Mouse (Mus musculus) embryonic facial prominence, embryonic 12.5 days (tissue): ENCODE measurements at regions not wholly inside any gene's neighbourhood (a gene's known extent, or its start where the extent isn't known, plus 50 kb on each side); places are given as distances from the start of the nearest gene placed in this dataset.

Experiments used
- ATAC-seq: fragments of 200-750 bp; cut with Nextera tagmentation; 2 replicates; pipeline ENCODE4 v1.8.0; 2017; ENCODE audit not compliant: insufficient number of reproducible peaks, insufficient read depth, low FRiP score, low TSS enrichment
- H3K27ac ChIP-seq: fragments of 300-500 bp; sonication (generic); 2 replicates; pipeline ENCODE4 v1.5.1; 2016; ENCODE audit warnings: mild to moderate bottlenecking
- H3K27me3 ChIP-seq: fragments of 300-500 bp; sonication (generic); 2 replicates; pipeline ENCODE4 v1.6.1; 2016; ENCODE audit warnings: mild to moderate bottlenecking, moderate library complexity
- H3K36me3 ChIP-seq: fragments of 300-500 bp; sonication (generic); 2 replicates; pipeline ENCODE4 v1.6.1; 2016; ENCODE audit warnings: mild to moderate bottlenecking
- H3K4me1 ChIP-seq: fragments of 300-500 bp; sonication (generic); 2 replicates; pipeline ENCODE4 v1.6.1; 2016
- H3K4me2 ChIP-seq: fragments of 300-500 bp; sonication (generic); replicated peaks from 2 replicates; pipeline ENCODE4 v1.6.1; 2016; ENCODE audit warnings: mild to moderate bottlenecking, moderate library complexity
- H3K4me3 ChIP-seq: fragments of 300-500 bp; sonication (generic); 2 replicates; pipeline ENCODE4 v1.5.1; 2016; ENCODE audit warnings: mild to moderate bottlenecking
- H3K9ac ChIP-seq: fragments of 300-500 bp; sonication (generic); 2 replicates; pipeline ENCODE4 v1.6.1; 2016; ENCODE audit warnings: mild to moderate bottlenecking, moderate library complexity
- H3K9me3 ChIP-seq: fragments of 300-500 bp; sonication (generic); 2 replicates; pipeline ENCODE4 v1.6.1; 2016; ENCODE audit warnings: mild to moderate bottlenecking, moderate library complexity
- WGBS: fragments of 180-500 bp; shearing (Covaris S2); methylation state at CpG from one replicate; pipeline ENCODE4 v1.1.7; 2016; 5-methylcytosine and 5-hydroxymethylcytosine counted together

DNA sequence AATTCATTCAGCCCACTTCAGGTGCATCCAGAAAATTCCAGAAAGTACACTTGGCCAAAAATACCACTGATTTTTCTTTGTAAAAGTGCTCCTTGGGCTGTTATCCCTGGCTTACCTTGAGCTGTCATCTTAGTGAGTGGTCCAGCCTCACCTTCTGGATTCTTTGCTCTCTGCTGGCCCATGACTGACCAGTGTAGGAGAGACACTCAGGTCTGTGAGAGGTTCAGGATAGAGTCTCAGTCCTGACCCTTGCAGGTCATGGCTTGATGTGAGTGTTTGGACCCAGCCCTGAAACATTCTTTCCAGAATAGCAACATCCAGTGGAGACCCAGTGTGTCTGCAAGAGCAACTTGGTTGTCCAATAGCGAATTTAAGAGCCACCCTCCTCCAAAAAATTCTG lies 182.0 kb downstream of the Irx2 start:
- H3K9ac ChIP-seq, result no peak overlapping the region
- H3K27me3 ChIP-seq, result peaks cover 13% of the 10 kb centered on the region
- H3K36me3 ChIP-seq, result no peaks in the 10 kb centered on the region
- H3K27ac ChIP-seq, result no peak overlapping the region
- no peak overlapping the region for H3K4me2 ChIP-seq
- no peak for ATAC-seq
- H3K4me3 ChIP-seq, result no peak overlapping the region
- H3K4me1 ChIP-seq, result no peaks in the 10 kb centered on the region
- WGBS, result 86% methylated on average over 1 of the region's 1 CpGs
- no peaks in the 10 kb centered on the region for H3K9me3 ChIP-seq

DNA sequence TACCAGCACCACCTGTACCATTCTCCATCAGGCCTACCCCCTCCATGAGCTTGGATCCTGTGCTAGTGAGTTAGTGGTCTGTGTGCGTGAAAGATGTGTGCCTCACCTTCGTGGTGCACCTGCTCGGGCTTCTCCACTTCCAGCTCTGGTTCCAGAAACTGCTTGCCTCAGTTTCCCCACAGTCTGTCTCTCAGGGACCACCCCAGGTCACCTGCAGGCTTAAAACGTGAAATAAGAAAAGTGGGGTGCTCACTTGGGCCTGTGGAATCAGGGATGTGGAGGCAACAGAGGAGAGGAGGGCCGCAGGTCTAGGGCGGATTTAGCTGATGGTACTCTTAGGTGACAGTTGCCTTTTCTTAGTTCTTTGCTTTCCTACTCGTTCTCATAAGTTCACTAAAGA lies 186.0 kb downstream of the Irx2 start:
- no peak for ATAC-seq
- no peaks in the 10 kb centered on the region for H3K4me1 ChIP-seq
- H3K36me3 ChIP-seq, result no peaks in the 10 kb centered on the region
- H3K27me3 ChIP-seq, result peaks cover 41% of the 10 kb centered on the region
- no peaks in the 10 kb centered on the region for H3K9me3 ChIP-seq
- H3K9ac ChIP-seq, result no peak overlapping the region
- no peak overlapping the region for H3K27ac ChIP-seq
- H3K4me2 ChIP-seq, result no peak overlapping the region
- WGBS, result 52% methylated on average over 7 of the region's 7 CpGs
- no peak overlapping the region for H3K4me3 ChIP-seq

DNA sequence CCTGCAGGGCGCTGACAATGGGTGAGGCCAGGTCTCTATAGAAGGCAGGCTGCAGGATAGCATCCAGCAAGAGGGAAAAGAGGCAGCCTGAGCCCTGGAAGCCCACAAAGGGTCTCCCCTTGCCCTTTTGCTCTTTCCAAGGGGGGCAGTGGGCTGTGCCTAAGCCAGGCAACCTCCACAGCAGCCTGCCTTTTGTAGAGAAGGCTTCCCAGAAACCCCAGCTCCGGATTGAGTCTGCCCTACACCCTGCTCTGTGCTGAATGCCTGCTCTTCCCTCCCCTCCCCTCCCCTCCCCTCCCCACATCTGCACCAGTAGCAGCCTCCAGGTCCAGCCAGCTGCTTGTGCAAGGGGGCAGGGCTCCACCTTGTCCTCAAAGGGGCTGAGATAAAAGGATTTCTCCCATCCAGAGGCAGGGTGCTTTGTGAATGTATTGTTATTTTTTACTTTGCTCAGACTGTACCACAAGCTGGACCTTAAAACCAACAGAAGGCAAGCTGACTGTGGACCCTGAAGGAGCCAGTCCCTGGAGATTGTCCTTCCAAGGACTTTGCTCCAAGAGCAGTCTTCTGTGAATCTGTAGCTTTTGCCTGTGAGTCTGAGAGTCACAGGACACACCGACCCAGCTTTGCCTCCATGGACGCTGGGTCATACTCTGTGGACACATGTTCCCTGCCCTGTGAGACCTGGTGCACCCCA lies 186.8 kb downstream of the Irx2 start:
- no peak overlapping the region for H3K4me3 ChIP-seq
- WGBS, result 10% methylated on average over 4 of the region's 4 CpGs
- H3K4me1 ChIP-seq, result no peaks in the 10 kb centered on the region
- no peak overlapping the region for H3K27ac ChIP-seq
- no peaks in the 10 kb centered on the region for H3K36me3 ChIP-seq
- H3K9me3 ChIP-seq, result no peaks in the 10 kb centered on the region
- H3K4me2 ChIP-seq, result no peak overlapping the region
- peak; percentile 68 for ATAC-seq
- peaks cover 45% of the 10 kb centered on the region for H3K27me3 ChIP-seq
- H3K9ac ChIP-seq, result no peak overlapping the region

DNA sequence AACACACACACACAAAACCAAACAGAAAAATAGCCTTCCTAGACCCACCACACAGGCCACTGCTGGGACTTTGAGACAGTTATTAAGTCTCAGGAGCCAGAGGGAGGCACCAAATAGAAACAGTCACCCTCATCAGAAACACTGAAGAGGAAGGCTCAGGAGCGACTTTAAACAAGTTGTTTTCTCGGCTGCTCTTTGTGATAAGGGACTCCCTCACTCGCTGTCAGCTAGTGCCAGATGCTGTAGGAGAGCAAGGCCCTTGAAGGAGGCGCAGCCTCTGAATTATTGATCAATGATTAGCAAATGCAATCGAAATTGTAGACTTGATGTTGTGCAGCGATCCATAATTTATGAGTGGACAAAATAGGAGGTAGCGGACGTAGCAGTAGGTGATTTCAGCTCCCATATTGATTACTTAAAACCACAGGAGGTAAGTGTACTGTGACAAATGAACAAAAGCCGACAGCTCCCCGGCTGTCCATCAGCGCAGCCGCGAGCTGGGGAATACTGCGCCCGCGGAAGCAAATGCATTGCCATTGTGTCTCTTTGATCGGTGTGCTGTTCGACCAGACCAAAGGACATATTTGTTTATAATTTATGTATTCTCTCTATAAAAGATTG lies 187.4 kb downstream of the Irx2 start:
- no peak overlapping the region for H3K9ac ChIP-seq
- H3K4me1 ChIP-seq, result no peaks in the 10 kb centered on the region
- H3K4me3 ChIP-seq, result no peak overlapping the region
- no peak overlapping the region for H3K27ac ChIP-seq
- H3K9me3 ChIP-seq, result no peaks in the 10 kb centered on the region
- no peak overlapping the region; the same call in 1 of the 2 replicates for H3K4me2 ChIP-seq
- peaks cover 45% of the 10 kb centered on the region for H3K27me3 ChIP-seq
- no peak for ATAC-seq
- no peaks in the 10 kb centered on the region for H3K36me3 ChIP-seq
- WGBS, result 4% methylated on average over 18 of the region's 18 CpGs

DNA sequence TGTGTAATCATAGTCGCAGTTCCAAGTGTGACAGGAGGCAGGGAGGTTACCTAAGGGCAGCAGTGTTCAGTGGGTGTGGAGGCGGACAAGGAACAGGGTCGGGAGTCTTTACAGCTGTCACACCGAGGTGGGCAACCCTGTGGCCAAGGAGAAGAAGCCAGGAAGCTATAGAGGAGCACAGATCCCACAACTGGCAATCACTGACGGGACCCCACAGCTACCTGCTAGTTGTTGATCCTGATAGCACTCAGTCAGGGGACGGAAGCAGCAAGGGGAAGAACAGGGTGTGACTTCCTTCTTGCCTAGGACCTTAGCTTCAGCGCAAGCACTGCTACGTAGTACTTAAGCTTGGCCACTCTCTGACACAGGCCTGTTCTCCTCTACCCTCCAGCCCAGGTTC lies 188.2 kb downstream of the Irx2 start:
- Histone ChIP-seq H3K4me1 (no peaks in the 10 kb centered on the region), H3K4me2 (no peak overlapping the region), H3K9me3 (no peaks in the 10 kb centered on the region), H3K27me3 (peaks cover 45% of the 10 kb centered on the region), H3K4me3 (no peak overlapping the region), H3K9ac (no peak overlapping the region), H3K36me3 (no peaks in the 10 kb centered on the region), H3K27ac (no peak overlapping the region)
- 12% methylated on average over 8 of the region's 8 CpGs for WGBS
- no peak for ATAC-seq

DNA sequence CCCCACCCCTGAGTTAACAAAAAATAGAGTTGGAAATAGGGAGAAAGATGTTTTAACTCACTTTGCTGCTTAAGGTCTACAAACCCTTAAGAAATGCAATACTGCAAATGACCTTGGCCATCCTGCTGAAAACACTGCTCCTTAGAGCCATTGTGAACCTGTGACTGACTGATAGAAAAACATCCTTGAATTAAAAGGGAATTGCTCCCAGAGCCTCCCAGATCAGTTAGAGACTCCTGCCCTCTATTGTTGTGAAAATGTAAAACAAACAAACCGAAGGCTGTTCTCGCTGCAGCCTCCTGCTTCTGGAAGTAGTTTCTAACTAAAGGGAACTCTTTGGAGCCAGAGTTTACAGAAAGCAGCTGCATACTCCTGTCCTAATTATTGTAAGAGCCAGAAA lies 188.9 kb downstream of the Irx2 start:
- peaks cover 45% of the 10 kb centered on the region for H3K27me3 ChIP-seq
- no peak for ATAC-seq
- no peaks in the 10 kb centered on the region for H3K4me1 ChIP-seq
- WGBS, result 15% methylated on average over 2 of the region's 2 CpGs
- no peak overlapping the region for H3K27ac ChIP-seq
- no peak overlapping the region for H3K9ac ChIP-seq
- no peak overlapping the region for H3K4me2 ChIP-seq
- no peaks in the 10 kb centered on the region for H3K36me3 ChIP-seq
- no peak overlapping the region for H3K4me3 ChIP-seq
- no peaks in the 10 kb centered on the region for H3K9me3 ChIP-seq

DNA sequence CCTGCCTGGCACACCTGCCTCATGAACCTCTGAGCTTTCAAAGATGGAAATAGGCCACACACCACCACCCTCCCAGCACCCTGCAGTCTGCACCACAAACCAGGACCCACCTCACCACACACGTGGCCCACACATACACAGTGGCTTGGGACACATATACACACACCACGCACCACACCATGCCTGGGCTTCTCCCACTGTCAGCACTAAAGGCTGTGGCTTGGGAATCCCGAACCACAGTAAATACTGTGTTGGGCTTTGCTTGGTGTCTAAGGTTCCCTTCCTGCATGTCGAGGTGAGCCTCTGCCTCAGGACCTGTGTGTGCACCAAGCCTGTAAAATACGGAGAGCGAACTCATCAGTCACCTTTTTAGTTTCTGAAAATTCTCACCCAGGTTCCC lies 189.3 kb downstream of the Irx2 start:
- Histone ChIP-seq H3K9me3 (no peaks in the 10 kb centered on the region), H3K4me2 (no peak overlapping the region), H3K36me3 (no peaks in the 10 kb centered on the region), H3K9ac (no peak overlapping the region), H3K27me3 (peaks cover 45% of the 10 kb centered on the region), H3K4me1 (no peaks in the 10 kb centered on the region), H3K27ac (no peak overlapping the region), H3K4me3 (no peak overlapping the region)
- peak; percentile 57; the same call in 1 of the 2 replicates for ATAC-seq
- 9% methylated on average over 6 of the region's 6 CpGs for WGBS

DNA sequence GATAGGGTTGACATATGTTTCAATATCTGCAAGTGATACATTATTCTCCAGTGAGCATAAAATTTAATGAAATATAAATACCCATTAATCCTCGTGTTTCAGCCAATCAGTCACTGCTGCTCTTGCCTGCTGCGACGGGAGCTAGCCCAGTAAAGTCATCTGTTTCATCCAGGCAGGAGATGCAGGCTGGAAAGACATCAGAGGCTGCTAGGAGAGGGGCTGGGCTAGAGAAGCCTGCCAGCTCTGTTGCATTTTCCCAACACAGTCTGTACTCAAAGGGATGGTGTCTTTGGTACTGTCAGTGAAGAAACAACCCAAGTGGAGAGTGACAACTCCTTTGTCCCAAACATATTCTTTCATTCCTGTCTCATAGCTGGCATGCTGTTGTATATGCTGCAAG lies 198.0 kb downstream of the Irx2 start:
- no peaks in the 10 kb centered on the region for H3K9me3 ChIP-seq
- no peak overlapping the region for H3K4me2 ChIP-seq
- H3K27me3 ChIP-seq, result no peaks in the 10 kb centered on the region
- no peak overlapping the region for H3K27ac ChIP-seq
- H3K9ac ChIP-seq, result no peak overlapping the region
- H3K36me3 ChIP-seq, result no peaks in the 10 kb centered on the region
- 43% methylated on average over 3 of the region's 3 CpGs for WGBS
- H3K4me1 ChIP-seq, result no peaks in the 10 kb centered on the region
- H3K4me3 ChIP-seq, result no peak overlapping the region
- no peak for ATAC-seq

DNA sequence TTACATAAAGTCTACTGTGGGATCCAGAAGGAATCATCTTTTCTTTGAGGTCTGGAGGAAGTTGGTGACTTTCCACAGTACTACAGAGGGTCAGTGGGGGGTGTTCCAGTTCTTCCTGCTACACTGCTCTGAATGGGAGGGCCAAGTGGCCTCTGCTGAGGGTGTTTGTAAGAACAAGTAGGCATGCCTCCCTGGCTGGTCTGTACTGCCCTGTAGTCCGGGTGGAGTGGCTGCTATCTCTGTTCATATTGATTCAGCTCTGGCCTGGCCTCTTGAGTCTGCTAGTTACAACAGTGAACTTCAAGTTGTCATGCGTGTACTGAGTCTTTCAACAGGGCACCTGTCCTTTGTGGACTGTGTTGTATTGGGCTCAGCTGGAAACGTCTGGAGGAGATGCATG lies 200.7 kb downstream of the Irx2 start:
- no peaks in the 10 kb centered on the region for H3K27me3 ChIP-seq
- H3K4me1 ChIP-seq, result no peaks in the 10 kb centered on the region
- 72% methylated on average over 3 of the region's 3 CpGs for WGBS

DNA sequence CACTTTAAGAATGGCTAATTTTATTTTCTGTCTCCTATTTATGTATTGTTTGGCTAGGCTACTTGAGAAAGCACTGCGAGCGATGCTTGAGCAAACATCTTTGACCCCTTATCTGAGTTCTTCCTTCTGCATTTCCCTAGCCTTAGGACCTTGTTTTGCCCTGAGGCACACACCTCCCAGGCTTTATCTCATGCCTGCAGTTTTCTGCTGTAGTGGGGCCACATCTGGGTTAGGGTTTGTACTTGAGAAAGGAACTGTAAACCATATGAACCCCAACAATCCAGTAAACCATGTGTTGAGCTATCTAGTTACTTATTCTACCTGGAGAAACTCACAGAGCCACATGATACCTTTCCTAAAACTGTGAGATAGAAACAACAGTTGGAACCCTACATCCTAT lies 204.7 kb downstream of the Irx2 start:
- no peak for ATAC-seq
- Histone ChIP-seq H3K4me3 (no peak overlapping the region), H3K27ac (no peak overlapping the region)

More for the DNA sequence above, 200.7 kb downstream of the Irx2 start:
- no peak for ATAC-seq
- H3K4me3 ChIP-seq, result no peak overlapping the region
- H3K36me3 ChIP-seq, result no peaks in the 10 kb centered on the region
- no peak overlapping the region for H3K4me2 ChIP-seq
- no peak overlapping the region for H3K9ac ChIP-seq
- H3K9me3 ChIP-seq, result no peaks in the 10 kb centered on the region
- H3K27ac ChIP-seq, result no peak overlapping the region

DNA sequence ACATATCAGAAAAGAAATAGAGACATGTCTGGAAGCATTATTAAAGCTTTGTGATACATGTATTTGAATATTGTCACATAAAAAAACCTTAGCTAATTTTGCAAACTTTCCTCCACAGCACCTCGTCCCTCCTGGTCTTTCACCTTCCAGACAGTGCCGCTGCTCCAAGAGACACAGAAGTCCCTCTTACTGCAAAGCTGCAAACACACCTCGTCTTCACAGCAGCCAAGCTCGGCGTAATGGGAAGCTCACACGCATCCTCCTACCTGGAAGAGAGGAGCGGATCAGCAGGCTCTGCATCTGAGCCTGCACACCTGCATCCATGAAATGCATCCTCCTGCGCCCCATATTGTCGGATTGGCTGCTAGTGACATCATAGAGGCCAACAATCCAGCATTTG lies 208.4 kb downstream of the Irx2 start:
- Histone ChIP-seq H3K4me1 (no peaks in the 10 kb centered on the region), H3K4me3 (no peak overlapping the region)

More for the DNA sequence above, 204.7 kb downstream of the Irx2 start:
- Histone ChIP-seq H3K27me3 (no peaks in the 10 kb centered on the region), H3K9ac (no peak overlapping the region), H3K4me2 (no peak overlapping the region), H3K9me3 (no peaks in the 10 kb centered on the region), H3K36me3 (no peaks in the 10 kb centered on the region), H3K4me1 (no peaks in the 10 kb centered on the region)
- 84% methylated on average over 2 of the region's 2 CpGs for WGBS

DNA sequence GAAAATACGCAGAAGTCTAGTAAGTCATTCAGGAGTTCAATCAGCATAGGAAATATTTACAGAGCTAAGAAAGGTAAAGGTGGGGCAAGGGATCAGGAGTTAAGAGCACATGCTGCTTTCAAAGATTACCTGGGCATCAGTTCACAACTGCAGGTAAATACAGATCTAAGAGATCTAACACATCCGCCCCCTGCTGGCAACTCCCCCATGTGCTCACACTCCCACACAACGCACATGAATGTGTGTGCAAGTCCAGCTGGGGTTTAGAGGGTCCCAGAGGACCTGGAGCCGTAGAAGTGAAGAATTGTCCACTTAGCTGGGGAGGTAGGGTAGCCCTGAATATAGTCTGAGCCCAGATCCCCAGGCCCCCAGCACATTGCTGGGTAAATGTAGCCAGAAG lies 219.5 kb downstream of the Irx2 start:
- WGBS, result 59% methylated on average over 4 of the region's 4 CpGs
- no peaks in the 10 kb centered on the region for H3K36me3 ChIP-seq
- H3K9ac ChIP-seq, result no peak overlapping the region
- no peak overlapping the region for H3K4me3 ChIP-seq
- no peaks in the 10 kb centered on the region for H3K4me1 ChIP-seq
- no peaks in the 10 kb centered on the region for H3K9me3 ChIP-seq
- no peak overlapping the region for H3K27ac ChIP-seq
- H3K27me3 ChIP-seq, result no peaks in the 10 kb centered on the region
- ATAC-seq, result no peak
- no peak overlapping the region for H3K4me2 ChIP-seq

More for the DNA sequence above, 208.4 kb downstream of the Irx2 start:
- Histone ChIP-seq H3K4me2 (no peak overlapping the region), H3K27me3 (no peaks in the 10 kb centered on the region), H3K9ac (no peak overlapping the region), H3K36me3 (no peaks in the 10 kb centered on the region), H3K27ac (no peak overlapping the region), H3K9me3 (no peaks in the 10 kb centered on the region)
- 75% methylated on average over 9 of the region's 9 CpGs for WGBS
- ATAC-seq, result no peak
